Mouse (Mus musculus): ENCODE measurements around the gene Dusp16. TPM values are rescaled to one million over a fixed set of nuclear protein-coding genes. Genes with fewer than 3 reads are reported as not detected.
"Not testable (repeated sequence)": the region's sequence is repeated elsewhere in the genome, so short reads cannot be mapped to it uniquely, and the experiment has no call there.

Gene Dusp16
- polyA plus RNA-seq, 1 experiment from 2014 or later: 12.3 TPM

DNA sequence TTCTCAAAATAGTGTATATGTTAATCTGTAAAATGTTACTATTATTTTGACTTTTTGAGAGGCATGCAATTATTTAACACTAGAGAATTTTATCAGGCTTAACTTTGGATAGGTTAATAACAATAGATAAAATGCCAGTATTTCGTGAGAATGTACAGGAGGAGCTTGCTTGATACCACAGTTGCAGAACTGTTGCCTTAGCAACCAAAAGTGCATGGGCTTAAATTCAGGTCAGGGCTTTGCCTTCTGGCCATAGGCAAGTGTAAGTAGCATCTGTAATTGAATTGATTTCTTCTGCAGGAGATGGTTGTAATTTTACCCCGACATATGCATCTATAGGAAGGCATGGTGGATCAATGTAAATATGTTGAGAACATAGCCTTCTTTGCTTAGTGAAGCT lies 107.4 kb downstream of the Dusp16 start:
- Histone ChIP-seq H3K36me3 (ENCODE audit: control insufficient read depth, insufficient read depth, low read length) (no peaks in the 10 kb centered on the region), H3K4me1 (ENCODE audit: control insufficient read depth, insufficient read depth, low read length) (no peaks in the 10 kb centered on the region), H3K4me2 (replicated peaks; ENCODE audit: low read depth, low read length) (no peak overlapping the region), H3K27ac (ENCODE audit: low read depth, low read length) (no peak overlapping the region), H3K9ac (ENCODE audit: low read depth, low read length) (no peak overlapping the region), H3K27me3 (ENCODE audit: control insufficient read depth, insufficient read depth, low read length) (no peaks in the 10 kb centered on the region), H3K9me3 (ENCODE audit: control insufficient read depth, low read length) (no peaks in the 10 kb centered on the region), H3K4me3 (ENCODE audit: low read length) (no peak overlapping the region)
- 71% methylated on average over 2 of the region's 2 CpGs for WGBS
- no peak for ATAC-seq (ENCODE audit: low FRiP score, low TSS enrichment)

DNA sequence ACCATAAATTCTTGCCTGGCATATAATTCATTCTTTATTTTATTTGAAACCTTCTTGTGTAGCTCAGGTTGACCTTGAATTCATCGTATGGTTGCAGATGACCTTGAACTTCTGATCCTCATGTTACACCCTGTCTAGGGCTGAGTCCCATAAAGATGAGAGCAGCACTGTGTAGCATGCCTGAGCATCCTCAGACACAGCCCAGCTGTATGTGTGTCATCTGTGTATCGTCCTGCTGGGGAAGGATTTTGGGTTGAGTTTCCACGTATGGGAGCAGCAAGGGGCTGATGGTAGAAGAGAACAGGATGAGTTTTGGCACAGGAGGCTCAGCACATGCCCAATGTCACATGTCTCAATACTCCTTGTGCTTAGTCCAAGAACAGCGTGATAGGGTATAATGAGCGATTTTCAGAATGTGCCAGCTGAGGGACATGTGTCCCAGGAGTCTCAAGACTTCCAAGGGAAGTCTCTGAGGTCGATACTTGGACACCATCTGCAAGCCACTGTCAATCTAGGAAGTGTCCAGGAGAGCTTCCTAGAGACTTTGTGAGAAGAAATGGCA lies 108.0 kb downstream of the Dusp16 start:
- Histone ChIP-seq H3K27ac (ENCODE audit: low read depth, low read length) (no peak overlapping the region), H3K9me3 (ENCODE audit: control insufficient read depth, low read length) (no peaks in the 10 kb centered on the region), H3K36me3 (ENCODE audit: control insufficient read depth, insufficient read depth, low read length) (no peaks in the 10 kb centered on the region), H3K4me3 (ENCODE audit: low read length) (no peak overlapping the region), H3K4me1 (ENCODE audit: control insufficient read depth, insufficient read depth, low read length) (no peaks in the 10 kb centered on the region), H3K9ac (ENCODE audit: low read depth, low read length) (no peak overlapping the region), H3K4me2 (replicated peaks; ENCODE audit: low read depth, low read length) (no peak overlapping the region), H3K27me3 (ENCODE audit: control insufficient read depth, insufficient read depth, low read length) (no peaks in the 10 kb centered on the region)
- WGBS: 73% methylated on average over 6 of the region's 6 CpGs
- no peak for ATAC-seq (ENCODE audit: low FRiP score, low TSS enrichment)

DNA sequence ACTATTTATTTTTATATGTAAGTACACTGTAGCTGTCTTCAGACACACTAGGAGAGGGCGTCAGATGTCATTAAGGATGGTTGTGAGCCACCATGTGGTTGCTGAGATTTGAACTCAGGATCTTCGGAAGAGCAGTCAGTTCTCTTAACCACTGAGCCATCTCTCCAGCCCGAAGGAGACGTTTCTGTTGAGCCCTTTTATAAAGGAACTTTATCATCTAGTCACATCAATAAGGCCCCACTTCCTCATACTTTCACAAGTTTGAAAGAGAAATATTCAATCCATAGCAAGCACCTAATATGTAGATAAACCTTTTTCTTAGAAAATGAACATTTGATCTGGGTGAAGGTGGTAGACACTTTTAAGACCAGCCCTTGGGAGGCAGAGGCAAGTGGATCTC lies 113.1 kb downstream of the Dusp16 start:
- not testable (repeated sequence) for H3K27ac ChIP-seq (ENCODE audit: low read depth, low read length); H3K9ac ChIP-seq (ENCODE audit: low read depth, low read length); H3K4me2 ChIP-seq (replicated peaks; ENCODE audit: low read depth, low read length); H3K27me3 ChIP-seq (ENCODE audit: control insufficient read depth, insufficient read depth, low read length); ATAC-seq (ENCODE audit: low FRiP score, low TSS enrichment); H3K9me3 ChIP-seq (ENCODE audit: control insufficient read depth, low read length); H3K36me3 ChIP-seq (ENCODE audit: control insufficient read depth, insufficient read depth, low read length); H3K4me1 ChIP-seq (ENCODE audit: control insufficient read depth, insufficient read depth, low read length); H3K4me3 ChIP-seq (ENCODE audit: low read length)
- 87% methylated on average over 4 of the region's 4 CpGs for WGBS

- no peak overlapping the region for H3K4me2 ChIP-seq (replicated peaks; ENCODE audit: low read depth, low read length)
- H3K9ac ChIP-seq (ENCODE audit: low read depth, low read length): no peak overlapping the region
- ATAC-seq (ENCODE audit: low FRiP score, low TSS enrichment): no peak
- no peak overlapping the region for H3K27ac ChIP-seq (ENCODE audit: low read depth, low read length)
- no peak overlapping the region for H3K4me3 ChIP-seq (ENCODE audit: low read length)
- H3K4me1 ChIP-seq (ENCODE audit: control insufficient read depth, insufficient read depth, low read length): 0 out of 2 replicates have a peak, but pooled peaks cover 3% of the 10 kb centered on the region
- H3K36me3 ChIP-seq (ENCODE audit: control insufficient read depth, insufficient read depth, low read length): no peaks in the 10 kb centered on the region
- WGBS: 67% methylated on average over 3 of the region's 3 CpGs
- no peaks in the 10 kb centered on the region for H3K9me3 ChIP-seq (ENCODE audit: control insufficient read depth, low read length)
- H3K27me3 ChIP-seq (ENCODE audit: control insufficient read depth, insufficient read depth, low read length): no peaks in the 10 kb centered on the region
These were observed 114.4 kb downstream of the Dusp16 start for GRCm38 (mm10) chr6:134678037-134678436.

GRCm38 (mm10) chr6:134677504-134677903 lies 114.9 kb downstream of the Dusp16 start:
- Histone ChIP-seq H3K27me3 (ENCODE audit: control insufficient read depth, insufficient read depth, low read length) (no peaks in the 10 kb centered on the region), H3K9me3 (ENCODE audit: control insufficient read depth, low read length) (no peaks in the 10 kb centered on the region), H3K9ac (ENCODE audit: low read depth, low read length) (no peak overlapping the region), H3K4me3 (ENCODE audit: low read length) (no peak overlapping the region), H3K4me2 (replicated peaks; ENCODE audit: low read depth, low read length) (no peak overlapping the region), H3K4me1 (ENCODE audit: control insufficient read depth, insufficient read depth, low read length) (0 out of 2 replicates have a peak, but pooled peaks cover 3% of the 10 kb centered on the region), H3K27ac (ENCODE audit: low read depth, low read length) (no peak overlapping the region), H3K36me3 (ENCODE audit: control insufficient read depth, insufficient read depth, low read length) (no peaks in the 10 kb centered on the region)
- WGBS: 83% methylated on average over 4 of the region's 4 CpGs
- no peak for ATAC-seq (ENCODE audit: low FRiP score, low TSS enrichment)

DNA sequence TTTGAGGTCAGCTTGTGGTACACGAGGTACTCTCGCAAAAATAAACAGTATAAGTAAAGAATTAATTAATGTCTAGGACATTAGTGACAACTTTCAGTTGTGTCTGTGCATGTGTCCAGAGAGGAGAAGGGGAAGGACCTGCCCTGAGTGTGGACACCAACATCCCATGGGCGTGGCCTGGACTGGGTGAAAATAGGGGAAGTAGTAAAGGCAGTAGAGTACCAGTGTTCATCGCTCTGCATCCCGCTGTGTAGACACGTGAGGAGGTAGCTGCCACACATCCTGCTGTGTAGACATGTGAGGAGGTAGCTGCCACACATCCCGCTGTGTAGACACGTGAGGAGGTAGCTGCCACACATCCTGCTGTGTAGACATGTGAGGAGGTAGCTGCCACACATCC lies 118.7 kb downstream of the Dusp16 start:
- H3K9ac ChIP-seq (ENCODE audit: low read depth, low read length); H3K9me3 ChIP-seq (ENCODE audit: control insufficient read depth, low read length); H3K4me1 ChIP-seq (ENCODE audit: control insufficient read depth, insufficient read depth, low read length); H3K27ac ChIP-seq (ENCODE audit: low read depth, low read length); H3K4me2 ChIP-seq (replicated peaks; ENCODE audit: low read depth, low read length); H3K27me3 ChIP-seq (ENCODE audit: control insufficient read depth, insufficient read depth, low read length); H3K4me3 ChIP-seq (ENCODE audit: low read length); ATAC-seq (ENCODE audit: low FRiP score, low TSS enrichment); H3K36me3 ChIP-seq (ENCODE audit: control insufficient read depth, insufficient read depth, low read length): not testable (repeated sequence)
- WGBS: 92% methylated on average over 8 of the region's 8 CpGs

- H3K9me3 ChIP-seq (ENCODE audit: control insufficient read depth, low read length): no peaks in the 10 kb centered on the region
- H3K9ac ChIP-seq (ENCODE audit: low read depth, low read length): no peak overlapping the region
- H3K36me3 ChIP-seq (ENCODE audit: control insufficient read depth, insufficient read depth, low read length): no peaks in the 10 kb centered on the region
- WGBS: 55% methylated on average over 4 of the region's 4 CpGs
- H3K27me3 ChIP-seq (ENCODE audit: control insufficient read depth, insufficient read depth, low read length): no peaks in the 10 kb centered on the region
- no peak overlapping the region for H3K27ac ChIP-seq (ENCODE audit: low read depth, low read length)
- no peak overlapping the region for H3K4me3 ChIP-seq (ENCODE audit: low read length)
- no peak overlapping the region for H3K4me2 ChIP-seq (replicated peaks; ENCODE audit: low read depth, low read length)
- 0 out of 2 replicates have a peak, but pooled peaks cover 9% of the 10 kb centered on the region for H3K4me1 ChIP-seq (ENCODE audit: control insufficient read depth, insufficient read depth, low read length)
- ATAC-seq (ENCODE audit: low FRiP score, low TSS enrichment): no peak
These were observed 121.5 kb downstream of the Dusp16 start for GRCm38 (mm10) chr6:134670881-134671411.

DNA sequence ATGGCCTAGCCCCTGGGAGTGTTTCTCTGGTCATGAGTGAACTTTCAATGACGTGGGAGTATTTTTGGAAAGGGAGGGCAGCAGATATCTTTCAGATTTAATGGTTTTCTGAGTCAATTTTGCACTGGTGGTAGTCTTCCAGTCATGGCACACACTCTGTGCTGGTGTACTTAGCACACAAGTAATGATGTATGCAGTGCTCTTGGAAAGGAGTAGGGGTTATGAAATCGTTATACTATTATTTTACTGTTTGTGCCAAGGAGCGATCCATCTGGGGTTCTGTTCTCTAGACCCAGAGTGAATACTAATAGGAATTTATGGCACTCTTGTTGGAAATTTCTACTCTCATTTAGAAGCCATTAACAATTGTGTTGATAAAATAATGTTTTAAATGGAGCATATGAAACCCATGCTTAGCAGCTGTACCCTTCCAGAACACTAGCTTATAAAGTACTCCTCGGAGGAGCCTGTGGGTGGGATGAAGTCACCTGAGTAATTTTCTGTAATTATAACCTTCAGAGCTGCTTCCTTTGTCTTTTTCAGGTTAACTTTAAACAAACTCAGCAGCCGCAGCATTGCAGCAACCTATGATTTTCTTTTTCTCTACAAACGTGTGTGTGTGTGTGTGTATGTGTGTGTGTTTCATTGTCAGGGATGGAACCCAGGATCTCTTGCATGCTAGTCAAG lies 123.1 kb downstream of the Dusp16 start:
- H3K36me3 ChIP-seq (ENCODE audit: control insufficient read depth, insufficient read depth, low read length): no peaks in the 10 kb centered on the region
- WGBS: 78% methylated on average over 6 of the region's 6 CpGs
- H3K4me3 ChIP-seq (ENCODE audit: low read length): no peak overlapping the region
- no peak overlapping the region for H3K4me2 ChIP-seq (replicated peaks; ENCODE audit: low read depth, low read length)
- H3K9me3 ChIP-seq (ENCODE audit: control insufficient read depth, low read length): no peaks in the 10 kb centered on the region
- H3K27me3 ChIP-seq (ENCODE audit: control insufficient read depth, insufficient read depth, low read length): no peaks in the 10 kb centered on the region
- H3K4me1 ChIP-seq (ENCODE audit: control insufficient read depth, insufficient read depth, low read length): 0 out of 2 replicates have a peak, but pooled peaks cover 6% of the 10 kb centered on the region
- H3K27ac ChIP-seq (ENCODE audit: low read depth, low read length): no peak overlapping the region
- no peak for ATAC-seq (ENCODE audit: low FRiP score, low TSS enrichment)
- H3K9ac ChIP-seq (ENCODE audit: low read depth, low read length): no peak overlapping the region

DNA sequence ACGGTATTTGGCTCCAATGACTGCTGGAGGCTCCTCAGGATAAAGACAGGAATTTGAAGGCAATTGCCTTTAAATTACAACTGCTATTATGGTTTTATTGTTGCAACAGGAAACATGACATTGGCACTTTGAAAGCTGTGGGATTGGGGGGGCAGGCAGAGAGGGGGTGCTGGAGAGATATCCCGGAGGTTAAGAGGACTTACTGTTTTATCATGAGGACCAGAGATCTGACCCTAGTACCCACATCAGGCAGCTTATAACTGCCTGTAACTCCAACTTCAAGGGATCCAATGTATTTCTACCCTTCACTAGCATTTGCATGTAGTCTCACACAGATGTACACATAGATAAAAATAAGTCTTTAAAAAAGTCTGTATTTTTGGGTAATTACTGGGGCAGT lies 123.9 kb downstream of the Dusp16 start:
- H3K4me1 ChIP-seq (ENCODE audit: control insufficient read depth, insufficient read depth, low read length): 0 out of 2 replicates have a peak, but pooled peaks cover 6% of the 10 kb centered on the region
- ATAC-seq (ENCODE audit: low FRiP score, low TSS enrichment): no peak
- H3K4me2 ChIP-seq (replicated peaks; ENCODE audit: low read depth, low read length): no peak overlapping the region
- H3K9ac ChIP-seq (ENCODE audit: low read depth, low read length): no peak overlapping the region
- WGBS: 49% methylated on average over 2 of the region's 2 CpGs
- no peaks in the 10 kb centered on the region for H3K9me3 ChIP-seq (ENCODE audit: control insufficient read depth, low read length)
- H3K4me3 ChIP-seq (ENCODE audit: low read length): no peak overlapping the region
- H3K36me3 ChIP-seq (ENCODE audit: control insufficient read depth, insufficient read depth, low read length): no peaks in the 10 kb centered on the region
- H3K27ac ChIP-seq (ENCODE audit: low read depth, low read length): no peak overlapping the region
- H3K27me3 ChIP-seq (ENCODE audit: control insufficient read depth, insufficient read depth, low read length): no peaks in the 10 kb centered on the region

Data from kidney, embryonic 14.5 days (tissue).